Mouse (Mus musculus) MEL-GATA-1-ER (cell line): ENCODE measurements around the gene Abhd11.
A peak's percentile ranks its signal among the peaks of the same experiment; 100 is the strongest.

Experiments used
- DNase-seq: peaks from one replicate; pipeline ENCODE4 v3.0.0-alpha.2; 2012; ENCODE audit warnings: low read depth; ENCODE audit errors: extremely low read depth

The Abhd11 gene

GRCm38 (mm10) chr5:134986298-134987268, 22.4 kb upstream of the Abhd11 start:
- DNase-seq: no peak

- DNase-seq: no peak
Observed at GRCm38 (mm10) chr5:134989166-134989565, 19.8 kb upstream of the Abhd11 start.

- DNase-seq: no peak
Observed at GRCm38 (mm10) chr5:134989741-134990140, 19.2 kb upstream of the Abhd11 start.

- DNase-seq: no peak
Observed at GRCm38 (mm10) chr5:134992566-134992965, 16.4 kb upstream of the Abhd11 start.

- DNase-seq: no peak
Observed at GRCm38 (mm10) chr5:134998359-134998758, 10.6 kb upstream of the Abhd11 start.

GRCm38 (mm10) chr5:134999797-135000196, 9.2 kb upstream of the Abhd11 start:
- DNase-seq: no peak

- no peak for DNase-seq
Observed at GRCm38 (mm10) chr5:135000751-135001150, 8.2 kb upstream of the Abhd11 start.

GRCm38 (mm10) chr5:135001309-135001708, 7.6 kb upstream of the Abhd11 start:
- DNase-seq: no peak

GRCm38 (mm10) chr5:135002151-135002550, 6.8 kb upstream of the Abhd11 start:
- DNase-seq: no peak

- no peak for DNase-seq
Observed at GRCm38 (mm10) chr5:135007802-135008571, 965 bp upstream of the Abhd11 start.

GRCm38 (mm10) chr5:135009590-135010319, 803 bp downstream of the Abhd11 start:
- DNase-seq: peak; percentile 72

GRCm38 (mm10) chr5:135010320-135010709, 1.4 kb downstream of the Abhd11 start:
- DNase-seq: no peak

- no peak for DNase-seq
Observed at GRCm38 (mm10) chr5:135010841-135011743, 2.1 kb downstream of the Abhd11 start.

GRCm38 (mm10) chr5:135011809-135012613, 3.1 kb downstream of the Abhd11 start:
- no peak for DNase-seq

- DNase-seq: peak; percentile 46
Observed at GRCm38 (mm10) chr5:135012671-135013441, 3.9 kb downstream of the Abhd11 start.

- peak; percentile 51 for DNase-seq
Observed at GRCm38 (mm10) chr5:135015497-135015896, 6.5 kb downstream of the Abhd11 start.

- no peak for DNase-seq
Observed at GRCm38 (mm10) chr5:135016224-135016759, 7.3 kb downstream of the Abhd11 start.

GRCm38 (mm10) chr5:135021814-135022213, 12.9 kb downstream of the Abhd11 start:
- no peak for DNase-seq
